In genomic region chr3:39392053-39392452, GRCm38 (mm10) we compare ENCODE assay signal across 14 mouse cellular contexts.
DNase-seq lines count a peak whose midpoint lies in the region; ATAC-seq and TF ChIP-seq lines count a peak whose summit lies in the region.
"Had no signal": no experiment of that assay in that cellular context is flagged by ENCODE, and none has a peak within 500 bp of the region (broad histone marks: within the 10 kb centered on the region; RNA-seq: fewer than 3 reads in every experiment).

No protein-coding gene starts in this region.

- H3K9ac ChIP-seq in hindbrain, postnatal 0 days (replicated peaks; ENCODE audit: low read length), result no peak overlapping the region
- no peak overlapping the region for H3K9ac ChIP-seq in hindbrain, embryonic 13.5 days
- H3K9ac ChIP-seq in lung, postnatal 0 days (replicated peaks; ENCODE audit: low read depth), result no peak overlapping the region
- H3K9ac ChIP-seq in stomach, embryonic 15.5 days, result no peak overlapping the region
- H3K9ac ChIP-seq: heart, embryonic 13.5 days; limb, embryonic 13.5 days had no signal

- no peak for ATAC-seq in hindbrain, postnatal 0 days
- no peak for ATAC-seq in hindbrain, embryonic 13.5 days (ENCODE audit: low FRiP score)
- no peak for ATAC-seq in lung, postnatal 0 days
- ATAC-seq in stomach, embryonic 15.5 days (ENCODE audit: insufficient read depth, low FRiP score, low read depth), result no peak
- no peak for ATAC-seq in megakaryocyte progenitor cell, adult 5-6 weeks (replicated peaks; ENCODE audit: poor library complexity)
- ATAC-seq: hindbrain, embryonic 16.5 days had no signal

- no peak for TF ChIP-seq POLR2A in lung, adult 2 months (IDR thresholded peaks at IDR 0.05; ENCODE audit: borderline replicate concordance, extremely low read depth, low read depth, low read length)

- no peaks in the 10 kb centered on the region for H3K36me3 ChIP-seq in hindbrain, postnatal 0 days (ENCODE audit: insufficient read depth, low read length)
- no peaks in the 10 kb centered on the region for H3K36me3 ChIP-seq in hindbrain, embryonic 13.5 days
- H3K36me3 ChIP-seq in lung, postnatal 0 days (ENCODE audit: insufficient read depth, low read length), result no peaks in the 10 kb centered on the region
- H3K36me3 ChIP-seq in stomach, embryonic 15.5 days, result no peaks in the 10 kb centered on the region
- H3K36me3 ChIP-seq: heart, embryonic 13.5 days; limb, embryonic 13.5 days had no signal

- DNase-seq in hindbrain, postnatal 0 days (ENCODE audit: low spot score), result no peak
- peak; percentile 40 for DNase-seq in lung, postnatal 0 days (ENCODE audit: low spot score)
- no peak for DNase-seq in lung, adult 2 months
- peak; percentile 3 for DNase-seq in R1 (ENCODE audit: low read depth, low spot score)
- DNase-seq: cerebellum, postnatal 25 days; thymus, postnatal 36 days had no signal

- no peaks in the 10 kb centered on the region for H3K4me1 ChIP-seq in hindbrain, postnatal 0 days (ENCODE audit: insufficient read depth, low read length)
- H3K4me1 ChIP-seq in hindbrain, embryonic 13.5 days (replicated peaks), result no peaks in the 10 kb centered on the region
- H3K4me1 ChIP-seq in lung, postnatal 0 days (ENCODE audit: insufficient read depth, low read depth, low read length), result no peaks in the 10 kb centered on the region
- no peaks in the 10 kb centered on the region for H3K4me1 ChIP-seq in lung, adult 2 months (ENCODE audit: control insufficient read depth, insufficient read depth, low read length)
- peaks cover 8% of the 10 kb centered on the region; the same call in 1 of the 2 replicates for H3K4me1 ChIP-seq in stomach, embryonic 15.5 days
- H3K4me1 ChIP-seq: megakaryocyte, embryonic 14.5 days had no signal

- no peak overlapping the region for H3K4me3 ChIP-seq in hindbrain, postnatal 0 days (ENCODE audit: low read length)
- H3K4me3 ChIP-seq in hindbrain, embryonic 13.5 days, result no peak overlapping the region
- H3K4me3 ChIP-seq in lung, postnatal 0 days (ENCODE audit: low read depth, low read length), result no peak overlapping the region
- no peak overlapping the region for H3K4me3 ChIP-seq in lung, adult 2 months (replicated peaks; ENCODE audit: extremely low read depth, low read depth, low read length)
- no peak overlapping the region for H3K4me3 ChIP-seq in stomach, embryonic 15.5 days (replicated peaks)
- H3K4me3 ChIP-seq: erythroblast, embryonic 14.5 days; heart, embryonic 13.5 days; limb, embryonic 13.5 days; megakaryocyte, embryonic 14.5 days had no signal

- TF ChIP-seq CTCF in hindbrain, postnatal 0 days (IDR thresholded peaks at IDR 0.05; ENCODE audit: low read depth), result peak; percentile 35
- TF ChIP-seq CTCF in lung, postnatal 0 days (IDR thresholded peaks at IDR 0.05), result peak; percentile 63
- no peak for TF ChIP-seq CTCF in lung, adult 2 months (IDR thresholded peaks at IDR 0.05; ENCODE audit: insufficient read depth, low read length)

- no peak overlapping the region for H3K27ac ChIP-seq in hindbrain, postnatal 0 days
- no peak overlapping the region for H3K27ac ChIP-seq in hindbrain, embryonic 13.5 days
- no peak overlapping the region for H3K27ac ChIP-seq in lung, postnatal 0 days (ENCODE audit: low read length)
- H3K27ac ChIP-seq in stomach, embryonic 15.5 days, result 0 out of 2 replicates have a peak overlapping the region, but pooled peaks have one; percentile 32
- H3K27ac ChIP-seq: heart, embryonic 13.5 days; limb, embryonic 13.5 days had no signal

- H3K4me2 ChIP-seq in hindbrain, postnatal 0 days (ENCODE audit: low read depth, low read length), result no peak overlapping the region
- H3K4me2 ChIP-seq in hindbrain, embryonic 13.5 days, result no peak overlapping the region
- H3K4me2 ChIP-seq in lung, postnatal 0 days (replicated peaks; ENCODE audit: low read depth, low read length), result no peak overlapping the region
- no peak overlapping the region for H3K4me2 ChIP-seq in stomach, embryonic 15.5 days
- H3K4me2 ChIP-seq: heart, embryonic 13.5 days; limb, embryonic 13.5 days had no signal

- 79% methylated on average over 2 of the region's 2 CpGs for WGBS in hindbrain, postnatal 0 days
- WGBS in hindbrain, embryonic 13.5 days, result 75% methylated on average over 2 of the region's 2 CpGs
- 59% methylated on average over 2 of the region's 2 CpGs for WGBS in lung, postnatal 0 days
- WGBS in lung, adult 2 months, result 64% methylated on average over 2 of the region's 2 CpGs
- WGBS in stomach, embryonic 15.5 days, result 44% methylated on average over 2 of the region's 2 CpGs

- H3K27me3 ChIP-seq in hindbrain, postnatal 0 days (ENCODE audit: insufficient read depth, low read length), result no peaks in the 10 kb centered on the region
- no peaks in the 10 kb centered on the region for H3K27me3 ChIP-seq in hindbrain, embryonic 13.5 days
- no peaks in the 10 kb centered on the region for H3K27me3 ChIP-seq in lung, postnatal 0 days (replicated peaks; ENCODE audit: insufficient read depth, low read length)
- H3K27me3 ChIP-seq in stomach, embryonic 15.5 days (replicated peaks), result no peaks in the 10 kb centered on the region
- H3K27me3 ChIP-seq: heart, embryonic 13.5 days; limb, embryonic 13.5 days; megakaryocyte, embryonic 14.5 days had no signal

- no peak for TF ChIP-seq EP300 in lung, postnatal 0 days (IDR thresholded peaks at IDR 0.05)

- H3K9me3 ChIP-seq in hindbrain, postnatal 0 days (ENCODE audit: low read length), result no peaks in the 10 kb centered on the region
- no peaks in the 10 kb centered on the region for H3K9me3 ChIP-seq in hindbrain, embryonic 13.5 days
- no peaks in the 10 kb centered on the region for H3K9me3 ChIP-seq in lung, postnatal 0 days (ENCODE audit: low read length)
- H3K9me3 ChIP-seq in stomach, embryonic 15.5 days, result no peaks in the 10 kb centered on the region
- H3K9me3 ChIP-seq: heart, embryonic 13.5 days; limb, embryonic 13.5 days; megakaryocyte, embryonic 14.5 days had no signal

Comparison
In these comparisons a context has a peak if more than half of its experiments do, and no peak if none do; other contexts are left out.
1. DNase-seq: peak in lung, postnatal 0 days (single experiment) and R1 (single experiment); none in hindbrain, postnatal 0 days (single experiment) and lung, adult 2 months (single experiment).